ENCODE assay signal across 8 mouse cellular contexts in genomic region chrX:98148531-98149342, GRCm38 (mm10). TPM values are rescaled to one million over a fixed set of nuclear protein-coding genes. Genes with fewer than 3 reads are reported as not detected.
DNase-seq lines count a peak whose midpoint lies in the region; ATAC-seq lines count a peak whose summit lies in the region.

Gene Ar, plus strand, starts transcription at chrX:98148769.

- H3K27me3 ChIP-seq in hindbrain, embryonic 16.5 days (replicated peaks; ENCODE audit: control insufficient read depth, insufficient read depth, low read length), result peaks cover 13% of the 10 kb centered on the region
- peaks cover 40% of the 10 kb centered on the region for H3K27me3 ChIP-seq in limb, embryonic 15.5 days
- peaks cover 20% of the 10 kb centered on the region for H3K27me3 ChIP-seq in midbrain, embryonic 15.5 days (replicated peaks)

- H3K4me3 ChIP-seq in hindbrain, embryonic 16.5 days (ENCODE audit: low read length), result peak within 1 kb of the TSS; percentile 40
- peak within 1 kb of the TSS; percentile 39 for H3K4me3 ChIP-seq in limb, embryonic 15.5 days
- H3K4me3 ChIP-seq in midbrain, embryonic 15.5 days, result peak within 1 kb of the TSS; percentile 44

- H3K36me3 ChIP-seq in hindbrain, embryonic 16.5 days (ENCODE audit: control insufficient read depth, insufficient read depth, low read length), result no peaks in the 10 kb centered on the region
- H3K36me3 ChIP-seq in limb, embryonic 15.5 days, result no peaks in the 10 kb centered on the region
- no peaks in the 10 kb centered on the region for H3K36me3 ChIP-seq in midbrain, embryonic 15.5 days (replicated peaks)

- DNase-seq in layer of hippocampus, adult 18-20 months (ENCODE audit: low spot score in 2 of 2), result peak in 1 of 2 experiments; percentile 7
- DNase-seq in layer of hippocampus, postnatal 14 days (ENCODE audit: low spot score in 2 of 2), result no peak
- DNase-seq in adrenal gland, postnatal 4 days (ENCODE audit: low spot score in 2 of 2), result peak in 1 of 2 experiments; percentile 6
- peak; percentile 57 for DNase-seq in gastrocnemius, postnatal 14 days
- peak; percentile 57 for DNase-seq in urinary bladder, postnatal 14 days (ENCODE audit: low spot score)

- ATAC-seq in hindbrain, embryonic 16.5 days, result peak; percentile 69; the same call in 1 of the 2 replicates
- ATAC-seq in limb, embryonic 15.5 days (ENCODE audit: insufficient number of reproducible peaks, low FRiP score, low TSS enrichment, low read depth), result no peak
- ATAC-seq in midbrain, embryonic 15.5 days (replicated peaks), result peak; percentile 55

- no peaks in the 10 kb centered on the region for H3K9me3 ChIP-seq in hindbrain, embryonic 16.5 days (ENCODE audit: control insufficient read depth, low read length)
- H3K9me3 ChIP-seq in limb, embryonic 15.5 days, result no peaks in the 10 kb centered on the region
- no peaks in the 10 kb centered on the region for H3K9me3 ChIP-seq in midbrain, embryonic 15.5 days

- H3K4me2 ChIP-seq in hindbrain, embryonic 16.5 days (ENCODE audit: low read length), result peak within 1 kb of the TSS; percentile 57
- H3K4me2 ChIP-seq in limb, embryonic 15.5 days, result peak within 1 kb of the TSS; percentile 61
- peak within 1 kb of the TSS; percentile 85 for H3K4me2 ChIP-seq in midbrain, embryonic 15.5 days

- intact Hi-C loops in gastrocnemius, postnatal 14 days (cut with DNase I; ENCODE audit: low total_unique reads), result no loop called here

- 13% methylated on average over 17 of the region's 27 CpGs for WGBS in hindbrain, embryonic 16.5 days
- WGBS in limb, embryonic 15.5 days, result 19% methylated on average over 27 of the region's 27 CpGs
- 20% methylated on average over 27 of the region's 27 CpGs for WGBS in midbrain, embryonic 15.5 days

- H3K4me1 ChIP-seq in hindbrain, embryonic 16.5 days (ENCODE audit: control insufficient read depth, insufficient read depth, low read depth, low read length), result no peaks in the 10 kb centered on the region
- H3K4me1 ChIP-seq in limb, embryonic 15.5 days, result peaks cover 23% of the 10 kb centered on the region; the same call in 1 of the 2 replicates
- peaks cover 8% of the 10 kb centered on the region; the same call in 1 of the 2 replicates for H3K4me1 ChIP-seq in midbrain, embryonic 15.5 days

- H3K27ac ChIP-seq in hindbrain, embryonic 16.5 days (ENCODE audit: low read depth, low read length), result no peak within 1 kb of the TSS
- no peak within 1 kb of the TSS for H3K27ac ChIP-seq in limb, embryonic 15.5 days
- H3K27ac ChIP-seq in midbrain, embryonic 15.5 days, result no peak within 1 kb of the TSS

- H3K9ac ChIP-seq in hindbrain, embryonic 16.5 days (ENCODE audit: low read depth, low read length), result peak within 1 kb of the TSS; percentile 48; the same call in 1 of the 2 replicates
- no peak within 1 kb of the TSS for H3K9ac ChIP-seq in limb, embryonic 15.5 days
- H3K9ac ChIP-seq in midbrain, embryonic 15.5 days, result no peak within 1 kb of the TSS

RNA-seq across cellular contexts. Expression of gene Ar, which starts in this region (rescaled TPM):
- total RNA-seq in layer of hippocampus, adult 18-20 months (2021), result 10 to 100 TPM; 17.7 to 18.1 TPM
- 1 to 10 TPM; 7.6 to 8.8 TPM for total RNA-seq in layer of hippocampus, postnatal 14 days (2021)
- total RNA-seq in adrenal gland, postnatal 4 days (2021), result 10 to 100 TPM; 20.3 to 20.4 TPM
- 1 to 10 TPM; 9.2 to 9.3 TPM for total RNA-seq in gastrocnemius, postnatal 14 days (2021)
- polyA plus RNA-seq in hindbrain, embryonic 16.5 days (2015; fragmentation: Nextera tagmentation; extraction: Ambion mirVana), result 0.11 and 0.18 TPM in 2 replicates
- polyA plus RNA-seq in limb, embryonic 15.5 days (2015; fragmentation: Nextera tagmentation; extraction: Ambion mirVana), result 1.0 and 1.1 TPM in 2 replicates
- 0.14 and 0.18 TPM in 2 replicates for polyA plus RNA-seq in midbrain, embryonic 15.5 days (2015; fragmentation: Nextera tagmentation; extraction: Ambion mirVana)

Comparison
In these comparisons a context has a peak if more than half of its experiments do, and no peak if none do; other contexts are left out.
1. Peak in ATAC-seq, H3K4me3 ChIP-seq, H3K9ac ChIP-seq and H3K4me2 ChIP-seq in hindbrain, embryonic 16.5 days; RNA of the gene not detected or under 1 TPM.
2. Peak in ATAC-seq, H3K4me3 ChIP-seq and H3K4me2 ChIP-seq in midbrain, embryonic 15.5 days; RNA of the gene not detected or under 1 TPM.
3. DNase-seq: peak in gastrocnemius, postnatal 14 days (single experiment) and urinary bladder, postnatal 14 days (single experiment); none in layer of hippocampus, postnatal 14 days (0 of 2).
4. Peak in every context shown above with its lines, with median percentiles within 50 percentile points of each other: H3K4me2 ChIP-seq and H3K4me3 ChIP-seq.